In genomic region chr10:81082168-81082960, GRCm38 (mm10) we compare ENCODE assay signal across 9 mouse cellular contexts. TPM values are rescaled to one million over a fixed set of nuclear protein-coding genes. Genes with fewer than 3 reads are reported as not detected.
DNase-seq lines count a peak whose midpoint lies in the region; ATAC-seq lines count a peak whose summit lies in the region.
"Had no signal": no experiment of that assay in that cellular context is flagged by ENCODE, and none has a peak within 500 bp of the region (broad histone marks: within the 10 kb centered on the region; RNA-seq: fewer than 3 reads in every experiment).

No protein-coding gene starts in this region.

- no peak overlapping the region for H3K9ac ChIP-seq in intestine, embryonic 15.5 days

- peak; percentile 95 for DNase-seq in heart, adult 11 months
- no peak for DNase-seq in heart, postnatal 25 days (ENCODE audit: low spot score)
- DNase-seq in gastrocnemius, postnatal 10 days = peak; percentile 69
- peak; percentile 74 to 78 for DNase-seq in left cerebral cortex, postnatal 25 days (ENCODE audit: low spot score in 2 of 2)
- peak; percentile 68 for DNase-seq in midbrain, embryonic 10.5 days (ENCODE audit: low spot score)
- peak; percentile 90 for DNase-seq in skeletal muscle tissue, adult 2 months (ENCODE audit: low read depth, low spot score)

- intact Hi-C loops in heart, postnatal 25 days (cut with DNase I) = loop anchor here (1.0 kb wide), 2 partner anchors 65 to 83 kb away; no protein-coding TSS in a partner anchor
- intact Hi-C loops in left cerebral cortex, postnatal 25 days (cut with DNase I) = loop anchor here (2.0 to 5.0 kb wide), 2 partner anchors 65 to 82 kb away; no protein-coding TSS in a partner anchor

- H3K9me3 ChIP-seq in intestine, embryonic 15.5 days = no peaks in the 10 kb centered on the region
- peaks cover 3% of the 10 kb centered on the region; the same call in 1 of the 2 replicates for H3K9me3 ChIP-seq in midbrain, embryonic 10.5 days (replicated peaks)

- ATAC-seq in common myeloid progenitor, adult 5-6 weeks (replicated peaks; ENCODE audit: low read depth, poor library complexity, severe bottlenecking) = peak; percentile 84
- ATAC-seq in intestine, embryonic 15.5 days = peak; percentile 52

- no peak overlapping the region for H3K27ac ChIP-seq in intestine, embryonic 15.5 days
- H3K27ac ChIP-seq in midbrain, embryonic 10.5 days (replicated peaks) = no peak overlapping the region

- 77% methylated on average over 7 of the region's 7 CpGs for WGBS in intestine, embryonic 15.5 days
- 87% methylated on average over 7 of the region's 7 CpGs for WGBS in midbrain, embryonic 10.5 days

- peaks cover 45% of the 10 kb centered on the region for H3K36me3 ChIP-seq in intestine, embryonic 15.5 days
- peaks cover 63% of the 10 kb centered on the region for H3K36me3 ChIP-seq in midbrain, embryonic 10.5 days

- H3K4me1 ChIP-seq in intestine, embryonic 15.5 days (replicated peaks) = no peaks in the 10 kb centered on the region
- H3K4me1 ChIP-seq in midbrain, embryonic 10.5 days = no peaks in the 10 kb centered on the region

- no peak overlapping the region for H3K4me2 ChIP-seq in intestine, embryonic 15.5 days (replicated peaks)

- no peak overlapping the region for H3K4me3 ChIP-seq in intestine, embryonic 15.5 days (replicated peaks)
- H3K4me3 ChIP-seq in midbrain, embryonic 10.5 days = no peak overlapping the region
- H3K4me3 ChIP-seq: megakaryocyte, embryonic 14.5 days had no signal

- no peaks in the 10 kb centered on the region for H3K27me3 ChIP-seq in intestine, embryonic 15.5 days (replicated peaks)
- no peaks in the 10 kb centered on the region for H3K27me3 ChIP-seq in midbrain, embryonic 10.5 days (ENCODE audit: low read depth, poor library complexity, severe bottlenecking)

RNA-seq across cellular contexts. Expression of gene Thop1, which starts 12.5 kb away (rescaled TPM):
- 10 to 100 TPM; 12.3 to 13.2 TPM for total RNA-seq in heart, postnatal 25 days (2021)
- 18.6 and 25.9 TPM in 2 replicates for total RNA-seq in common myeloid progenitor, adult 5-6 weeks (2017)
- total RNA-seq in gastrocnemius, postnatal 10 days (2021) = 10 to 100 TPM; 26.4 to 27.1 TPM
- 57.1 and 60.1 TPM in 2 replicates for polyA plus RNA-seq in intestine, embryonic 15.5 days (2015; fragmentation: Nextera tagmentation; extraction: Ambion mirVana)
- 10 to 100 TPM; 50.5 to 54.2 TPM for total RNA-seq in left cerebral cortex, postnatal 25 days (2021)
- 87.1 and 107 TPM in 2 replicates for polyA plus RNA-seq in midbrain, embryonic 10.5 days (2016; fragmentation: Nextera tagmentation; extraction: Ambion mirVana)

RNA-seq across cellular contexts. Expression of gene Creb3l3, which starts 16.3 kb away (rescaled TPM):
- total RNA-seq in heart, postnatal 25 days (2021) = 1 to 10 TPM in 1 of 2 experiments, under 1 TPM in 1; 0.87 to 1.2 TPM
- 0.18 and 0.58 TPM in 2 replicates for total RNA-seq in common myeloid progenitor, adult 5-6 weeks (2017)
- total RNA-seq in gastrocnemius, postnatal 10 days (2021) = 1 to 10 TPM in 1 of 2 experiments, under 1 TPM in 1; 0.87 to 2.1 TPM
- polyA plus RNA-seq in intestine, embryonic 15.5 days (2015; fragmentation: Nextera tagmentation; extraction: Ambion mirVana) = 48.2 and 57.8 TPM in 2 replicates
- under 1 TPM; 0.25 to 0.60 TPM for total RNA-seq in left cerebral cortex, postnatal 25 days (2021)
- polyA plus RNA-seq in midbrain, embryonic 10.5 days (2016; fragmentation: Nextera tagmentation; extraction: Ambion mirVana) = 0.35 and 0.60 TPM in 2 replicates

RNA-seq across cellular contexts. Expression of gene Sgta, which starts 22.4 kb away (rescaled TPM):
- 10 to 100 TPM; 86.7 to 93.2 TPM for total RNA-seq in heart, postnatal 25 days (2021)
- 41.4 and 43.1 TPM in 2 replicates for total RNA-seq in common myeloid progenitor, adult 5-6 weeks (2017)
- 10 to 100 TPM; 82.2 to 84.4 TPM for total RNA-seq in gastrocnemius, postnatal 10 days (2021)
- polyA plus RNA-seq in intestine, embryonic 15.5 days (2015; fragmentation: Nextera tagmentation; extraction: Ambion mirVana) = 166 and 183 TPM in 2 replicates
- 100 to 1,000 TPM; 159 to 169 TPM for total RNA-seq in left cerebral cortex, postnatal 25 days (2021)
- 289 and 314 TPM in 2 replicates for polyA plus RNA-seq in midbrain, embryonic 10.5 days (2016; fragmentation: Nextera tagmentation; extraction: Ambion mirVana)

RNA-seq across cellular contexts. Expression of gene Map2k2, which starts 23.4 kb away (rescaled TPM):
- total RNA-seq in heart, postnatal 25 days (2021) = 100 to 1,000 TPM; 122 to 123 TPM
- total RNA-seq in common myeloid progenitor, adult 5-6 weeks (2017) = 56.2 and 61.8 TPM in 2 replicates
- total RNA-seq in gastrocnemius, postnatal 10 days (2021) = 100 to 1,000 TPM; 170 to 177 TPM
- 190 and 208 TPM in 2 replicates for polyA plus RNA-seq in intestine, embryonic 15.5 days (2015; fragmentation: Nextera tagmentation; extraction: Ambion mirVana)
- 100 to 1,000 TPM; 122 to 124 TPM for total RNA-seq in left cerebral cortex, postnatal 25 days (2021)
- 215 TPM in 2 replicates for polyA plus RNA-seq in midbrain, embryonic 10.5 days (2016; fragmentation: Nextera tagmentation; extraction: Ambion mirVana)

RNA-seq across cellular contexts. Expression of gene Slc39a3, which starts 45.1 kb away (rescaled TPM):
- total RNA-seq in heart, postnatal 25 days (2021) = 10 to 100 TPM; 14.0 to 14.3 TPM
- total RNA-seq in common myeloid progenitor, adult 5-6 weeks (2017) = 4.1 and 5.5 TPM in 2 replicates
- 10 to 100 TPM; 11.5 to 13.3 TPM for total RNA-seq in gastrocnemius, postnatal 10 days (2021)
- 15.0 and 18.2 TPM in 2 replicates for polyA plus RNA-seq in intestine, embryonic 15.5 days (2015; fragmentation: Nextera tagmentation; extraction: Ambion mirVana)
- 10 to 100 TPM; 67.2 to 69.3 TPM for total RNA-seq in left cerebral cortex, postnatal 25 days (2021)
- 17.4 and 26.6 TPM in 2 replicates for polyA plus RNA-seq in midbrain, embryonic 10.5 days (2016; fragmentation: Nextera tagmentation; extraction: Ambion mirVana)
